8 mouse cellular contexts compared by ENCODE assay signal in genomic region chr10:71159676-71160235, GRCm38 (mm10). TPM values are rescaled to one million over a fixed set of nuclear protein-coding genes. Genes with fewer than 3 reads are reported as not detected.
DNase-seq lines count a peak whose midpoint lies in the region; ATAC-seq lines count a peak whose summit lies in the region.

Gene Bicc1, minus strand, starts transcription at chr10:71159700.

- H3K27me3 ChIP-seq in embryonic facial prominence, embryonic 13.5 days, result peaks cover 15% of the 10 kb centered on the region
- peaks cover 12% of the 10 kb centered on the region for H3K27me3 ChIP-seq in heart, embryonic 13.5 days (replicated peaks)

- peak within 1 kb of the TSS; percentile 85 for H3K4me2 ChIP-seq in embryonic facial prominence, embryonic 13.5 days
- peak within 1 kb of the TSS; percentile 90 for H3K4me2 ChIP-seq in heart, embryonic 13.5 days

- H3K4me3 ChIP-seq in embryonic facial prominence, embryonic 13.5 days, result peak within 1 kb of the TSS; percentile 76
- H3K4me3 ChIP-seq in heart, embryonic 13.5 days, result peak within 1 kb of the TSS; percentile 81

- H3K27ac ChIP-seq in embryonic facial prominence, embryonic 13.5 days, result peak within 1 kb of the TSS; percentile 84
- H3K27ac ChIP-seq in heart, embryonic 13.5 days (replicated peaks), result peak within 1 kb of the TSS; percentile 80

- peak within 1 kb of the TSS; percentile 89 for H3K9ac ChIP-seq in embryonic facial prominence, embryonic 13.5 days
- H3K9ac ChIP-seq in heart, embryonic 13.5 days, result peak within 1 kb of the TSS; percentile 92

- WGBS in embryonic facial prominence, embryonic 13.5 days, result under 1% methylated on average over 40 of the region's 69 CpGs
- WGBS in heart, embryonic 13.5 days, result under 1% methylated on average over 40 of the region's 69 CpGs

- peak; percentile 22 for DNase-seq in thymus, postnatal 4 days
- DNase-seq in thymus, postnatal 14 days, result no peak
- DNase-seq in kidney, postnatal 10 days, result peak; percentile 83
- peak; percentile 55 for DNase-seq in lung, postnatal 10 days
- DNase-seq in right cerebral cortex, postnatal 14 days, result peak; percentile 40
- DNase-seq in spleen, postnatal 4 days (ENCODE audit: low spot score in 2 of 2), result no peak

- peaks cover 16% of the 10 kb centered on the region for H3K4me1 ChIP-seq in embryonic facial prominence, embryonic 13.5 days
- 0 out of 2 replicates have a peak, but pooled peaks cover 8% of the 10 kb centered on the region for H3K4me1 ChIP-seq in heart, embryonic 13.5 days

- H3K36me3 ChIP-seq in embryonic facial prominence, embryonic 13.5 days, result no peaks in the 10 kb centered on the region
- H3K36me3 ChIP-seq in heart, embryonic 13.5 days, result no peaks in the 10 kb centered on the region

- ATAC-seq in embryonic facial prominence, embryonic 13.5 days (ENCODE audit: insufficient number of reproducible peaks, insufficient read depth, low FRiP score, low TSS enrichment, low read depth), result peak; percentile 87
- ATAC-seq in heart, embryonic 13.5 days (ENCODE audit: extremely low read depth, insufficient number of reproducible peaks, low FRiP score, low TSS enrichment), result peak; percentile 46; the same call in 1 of the 2 replicates

- no peaks in the 10 kb centered on the region for H3K9me3 ChIP-seq in embryonic facial prominence, embryonic 13.5 days
- H3K9me3 ChIP-seq in heart, embryonic 13.5 days, result no peaks in the 10 kb centered on the region

RNA-seq across cellular contexts. Expression of gene Bicc1, which starts in this region (rescaled TPM):
- 25.9 and 27.8 TPM in 2 replicates for polyA plus RNA-seq in embryonic facial prominence, embryonic 13.5 days (2015; fragmentation: Nextera tagmentation; extraction: Ambion mirVana)
- 17.3 and 19.2 TPM in 2 replicates for polyA plus RNA-seq in heart, embryonic 13.5 days (2015; fragmentation: Nextera tagmentation; extraction: Ambion mirVana)

Comparison
In these comparisons a context has a peak if more than half of its experiments do, and no peak if none do; other contexts are left out.
1. DNase-seq: peak in thymus, postnatal 4 days (single experiment), kidney, postnatal 10 days (single experiment), lung, postnatal 10 days (single experiment) and right cerebral cortex, postnatal 14 days (single experiment); none in thymus, postnatal 14 days (single experiment) and spleen, postnatal 4 days (0 of 2).